Mouse (Mus musculus) urinary bladder, postnatal 4 days (tissue): ENCODE results near the gene Rps25.
"Not testable (repeated sequence)": the region's sequence is repeated elsewhere in the genome, so short reads cannot be mapped to it uniquely, and the experiment has no call there.

Experiments used
- DNase-seq, 2 experiments: peaks; one replicate each; pipeline ENCODE4 v3.0.0; 2021 to 2022; ENCODE audit warnings: low spot score in 2 of 2

Gene Rps25

GRCm38 (mm10) chr9:44401081-44401480, 5.9 kb upstream of the Rps25 start:
- no peak for DNase-seq

- no peak for DNase-seq
Observed at GRCm38 (mm10) chr9:44405011-44405410, 1.9 kb upstream of the Rps25 start.

DNA sequence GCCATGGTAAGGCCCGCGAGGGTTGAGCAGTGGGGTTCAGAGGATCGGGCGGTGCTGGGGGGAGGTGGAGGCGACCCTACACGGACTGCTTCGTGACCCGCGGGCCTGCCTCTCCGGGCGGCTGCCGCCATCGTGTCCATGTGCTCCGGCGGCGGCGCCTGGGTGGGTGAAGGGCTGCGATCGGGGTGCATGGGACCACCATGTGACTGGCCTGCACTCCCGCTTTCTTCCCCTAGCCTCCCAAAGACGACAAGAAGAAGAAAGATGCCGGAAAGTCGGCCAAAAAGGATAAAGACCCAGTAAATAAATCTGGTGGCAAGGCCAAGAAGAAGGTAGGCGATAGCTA, 786 bp downstream of the Rps25 start:
- no peak for DNase-seq

DNA sequence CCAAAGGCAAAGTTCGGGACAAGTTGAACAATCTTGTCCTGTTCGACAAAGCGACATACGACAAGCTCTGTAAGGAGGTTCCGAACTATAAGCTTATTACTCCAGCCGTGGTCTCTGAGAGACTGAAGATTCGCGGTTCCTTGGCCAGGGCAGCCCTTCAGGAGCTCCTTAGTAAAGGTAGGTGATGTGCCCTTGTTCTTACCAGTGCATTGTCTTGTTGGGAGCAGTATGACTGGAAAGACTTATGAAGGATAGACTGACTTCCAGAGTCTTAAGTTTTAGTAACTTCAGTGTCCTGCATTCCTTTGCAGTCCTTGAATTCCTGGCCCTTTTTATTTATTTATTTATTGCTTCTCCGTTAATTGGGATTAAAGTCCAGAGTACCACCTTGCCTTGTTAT, 1.8 kb downstream of the Rps25 start:
- DNase-seq: not testable (repeated sequence)

DNA sequence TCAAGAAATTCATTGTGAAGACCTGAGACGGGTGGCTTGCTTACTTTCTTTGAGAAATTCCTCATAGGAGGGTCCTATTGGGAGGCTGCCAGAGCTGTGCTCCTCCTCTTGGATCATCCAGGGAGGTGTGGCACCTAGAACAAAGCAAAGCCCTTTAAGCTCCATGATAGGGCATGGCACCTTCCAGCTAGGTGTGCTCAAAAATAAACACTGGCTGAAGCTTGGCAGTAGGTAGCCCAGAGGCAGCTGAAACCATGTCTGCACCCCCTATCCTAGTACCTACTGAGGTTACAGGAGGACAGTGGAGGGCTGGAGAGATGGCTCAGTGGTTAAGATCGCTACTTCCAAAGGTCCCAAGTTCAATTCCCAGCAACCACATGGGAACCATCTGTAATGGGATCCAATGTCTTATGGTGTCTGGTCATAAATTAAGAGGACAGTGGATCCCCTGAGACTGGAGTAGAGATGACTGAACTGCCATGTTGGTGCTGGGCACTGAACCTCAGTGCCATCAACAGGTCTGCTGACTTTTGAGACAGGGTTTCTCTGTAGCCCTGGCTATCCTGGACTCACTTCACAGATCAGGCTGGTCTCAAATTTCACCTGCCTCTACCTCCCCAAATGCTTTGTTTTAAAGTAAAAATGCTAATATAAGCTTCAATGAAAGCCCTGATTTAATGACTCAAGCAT, 3.9 kb downstream of the Rps25 start:
- DNase-seq: no peak

GRCm38 (mm10) chr9:44411601-44412130, 4.7 kb downstream of the Rps25 start:
- DNase-seq: no peak

DNA sequence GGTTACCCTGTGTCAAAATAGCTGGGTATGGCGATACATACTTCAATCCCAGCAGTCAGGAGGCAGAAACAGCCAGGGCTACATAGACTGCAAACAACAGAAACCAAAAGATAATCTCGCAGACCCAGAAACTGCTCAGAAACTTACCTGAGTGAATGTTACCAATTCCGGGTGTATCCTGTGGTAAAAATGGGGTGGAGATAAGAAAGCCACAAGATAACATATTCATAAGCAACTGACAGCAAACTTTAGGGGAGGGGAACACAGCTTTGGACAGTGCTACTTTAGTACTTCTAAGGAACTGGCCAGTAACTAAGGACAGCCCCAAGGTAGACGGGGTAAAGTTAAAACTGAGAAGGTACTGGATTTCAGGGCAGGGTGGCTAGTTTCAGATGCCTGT, 5.4 kb downstream of the Rps25 start:
- no peak for DNase-seq

- no peak for DNase-seq
Observed at GRCm38 (mm10) chr9:44412781-44413180, 5.8 kb downstream of the Rps25 start.

DNA sequence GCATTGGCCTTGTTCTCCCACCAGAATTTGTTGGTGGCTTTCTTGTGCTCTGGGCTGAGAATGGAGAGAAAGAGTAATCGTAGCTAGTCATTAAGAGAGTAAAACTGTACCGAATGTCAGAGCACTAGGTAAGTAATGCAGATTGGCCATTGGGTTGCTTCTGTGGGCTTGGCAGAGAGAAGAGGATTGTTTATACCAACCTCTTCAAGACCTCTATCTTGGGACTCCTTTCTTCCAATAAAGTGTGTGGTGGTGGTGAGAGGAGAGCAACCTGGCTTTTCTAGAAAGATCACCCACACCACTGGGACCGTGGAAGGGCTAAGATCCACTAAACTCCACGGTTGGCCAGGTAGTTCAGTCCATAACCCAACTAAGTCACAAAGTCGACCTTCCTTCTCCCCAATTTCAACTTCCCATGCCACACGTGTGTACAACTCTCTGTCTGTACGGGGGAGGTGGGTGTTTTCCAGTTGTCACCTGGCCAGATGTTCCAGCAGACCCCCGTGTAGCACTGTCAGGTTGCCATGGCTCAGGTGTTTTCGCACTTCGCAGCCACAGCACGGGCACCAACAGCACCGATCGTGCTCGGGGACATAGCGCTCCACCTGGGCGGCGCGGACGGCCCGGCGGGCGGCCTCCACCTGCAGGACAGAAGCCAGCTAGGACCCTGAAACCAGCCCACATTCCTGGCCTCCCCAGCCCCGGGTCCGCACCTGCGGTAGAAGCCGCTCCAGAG, 10.4 kb downstream of the Rps25 start:
- DNase-seq: no peak

GRCm38 (mm10) chr9:44417892-44418363, 11.0 kb downstream of the Rps25 start:
- DNase-seq: peak; percentile 92 to 97

GRCm38 (mm10) chr9:44418519-44419385, 11.8 kb downstream of the Rps25 start, which contains the start of gene Ccdc84:
TSS of gene Ccdc84 (minus strand) at chr9:44418569.
- no peak for DNase-seq

DNA sequence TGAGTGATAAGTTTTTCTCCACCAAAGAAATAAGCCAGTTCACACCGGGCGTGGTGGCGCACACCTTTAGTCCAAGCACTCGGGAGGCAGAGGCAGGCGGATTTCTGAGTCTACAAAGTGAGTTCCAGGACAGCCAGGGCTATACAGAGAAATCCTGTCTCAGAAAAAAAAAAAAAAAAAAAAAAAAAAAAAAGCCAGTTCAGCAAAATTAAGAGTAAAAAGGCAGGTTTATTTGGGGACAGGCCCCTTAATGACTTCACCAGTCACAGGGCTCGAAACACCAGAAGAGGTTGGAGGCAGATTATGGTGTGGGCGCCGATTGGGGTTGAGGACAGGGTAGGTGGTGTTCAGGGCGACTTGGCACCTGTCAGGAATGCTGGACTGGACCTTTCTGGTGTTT, 12.8 kb downstream of the Rps25 start:
- not testable (repeated sequence) for DNase-seq

- DNase-seq: no peak
Observed at GRCm38 (mm10) chr9:44420280-44420898, 13.4 kb downstream of the Rps25 start.

- no peak for DNase-seq
Observed at GRCm38 (mm10) chr9:44423576-44423975, 16.6 kb downstream of the Rps25 start.

GRCm38 (mm10) chr9:44432577-44433185, 25.7 kb downstream of the Rps25 start:
- no peak for DNase-seq

- no peak for DNase-seq
Observed at GRCm38 (mm10) chr9:44435747-44436146, 28.8 kb downstream of the Rps25 start.

DNA sequence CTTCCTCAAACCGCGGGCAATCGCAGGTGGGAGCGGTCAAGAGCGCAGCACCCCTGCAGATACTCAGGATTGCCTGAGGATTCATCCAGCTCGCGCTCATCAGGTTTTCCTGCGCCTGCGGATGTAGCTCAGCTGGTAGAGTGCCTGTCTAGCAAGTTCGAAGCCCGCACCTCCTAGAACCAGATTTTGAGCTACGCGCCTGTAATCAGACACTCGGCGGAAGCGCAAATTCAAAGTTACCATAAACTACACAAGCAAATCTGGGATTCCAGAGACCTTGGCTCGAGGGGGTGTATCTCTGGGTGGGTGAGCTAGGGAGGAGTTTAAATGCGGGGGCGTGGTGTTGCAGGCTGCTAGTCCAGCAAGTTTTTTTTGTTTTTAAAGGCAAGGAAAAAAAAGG, 34.0 kb downstream of the Rps25 start, which contains the start of gene Foxr1:
Gene Foxr1 (minus strand): TSS at position 176 of the 400 bp plus-strand sequence.
- DNase-seq: no peak

GRCm38 (mm10) chr9:44444402-44445025, 37.6 kb downstream of the Rps25 start:
- DNase-seq: not testable (repeated sequence)

- DNase-seq: no peak
Observed at GRCm38 (mm10) chr9:44450387-44450786, 43.4 kb downstream of the Rps25 start.

- DNase-seq: peak; percentile 76 to 85
Observed at GRCm38 (mm10) chr9:44454132-44454890, 47.4 kb downstream of the Rps25 start.
